Mouse (Mus musculus): ENCODE measurements around the gene Pex11a. TPM values are rescaled to one million over a fixed set of nuclear protein-coding genes. Genes with fewer than 3 reads are reported as not detected.

The Pex11a gene
- 0.42 TPM for polyA plus RNA-seq (2017; shearing (Covaris generic))

GRCm38 (mm10) chr7:79742659-79743536 is at the start of gene Pex11a, which contains the start of gene Wdr93:
Pex11a (minus strand) TSS chr7:79743131.
Wdr93 (plus strand) TSS chr7:79743163.

GRCm38 (mm10) chr7:79732622-79733021 is 10.3 kb downstream of the Pex11a start, which contains the start of gene Plin1:
Plin1 (minus strand) TSS chr7:79732903.

GRCm38 (mm10) chr7:79715187-79715981 is 27.5 kb downstream of the Pex11a start, which contains the start of gene Kif7:
Kif7 (minus strand) TSS chr7:79715720.

Other genes starting within 250 kb of the Pex11a start
- not detected for gene Rhcg, start 125.5 kb downstream of the Pex11a start, polyA plus RNA-seq (2017; shearing (Covaris generic))
- 0.71 TPM for gene Ticrr, start 82.9 kb downstream of the Pex11a start, polyA plus RNA-seq (2017; shearing (Covaris generic))
- gene Kif7, start 27.4 kb downstream of the Pex11a start, polyA plus RNA-seq (2017; shearing (Covaris generic)) = 0.92 TPM
- gene Plin1, start 10.2 kb downstream of the Pex11a start, polyA plus RNA-seq (2017; shearing (Covaris generic)) = 0.21 TPM
- gene Wdr93, start within 50 bp of the Pex11a start, polyA plus RNA-seq (2017; shearing (Covaris generic)) = not detected
- not detected for gene Mesp1, start 50.7 kb upstream of the Pex11a start, polyA plus RNA-seq (2017; shearing (Covaris generic))
- not detected for gene Mesp2, start 67.6 kb upstream of the Pex11a start, polyA plus RNA-seq (2017; shearing (Covaris generic))
- not detected for gene Anpep, start 117.9 kb upstream of the Pex11a start, polyA plus RNA-seq (2017; shearing (Covaris generic))
- 16.9 TPM for gene Ap3s2, start 177.5 kb upstream of the Pex11a start, polyA plus RNA-seq (2017; shearing (Covaris generic))
- not detected for gene Arpin, start 192.2 kb upstream of the Pex11a start, polyA plus RNA-seq (2017; shearing (Covaris generic))

Data from naive thymus-derived CD4-positive, alpha-beta T cell, adult 5 months (primary cell).